Mouse (Mus musculus): ENCODE results near the gene Srrm1. TPM values are rescaled to one million over a fixed set of nuclear protein-coding genes. Genes with fewer than 3 reads are reported as not detected.

Srrm1 gene
- polyA plus RNA-seq, 1 experiment from 2014 or later = 108 TPM

DNA sequence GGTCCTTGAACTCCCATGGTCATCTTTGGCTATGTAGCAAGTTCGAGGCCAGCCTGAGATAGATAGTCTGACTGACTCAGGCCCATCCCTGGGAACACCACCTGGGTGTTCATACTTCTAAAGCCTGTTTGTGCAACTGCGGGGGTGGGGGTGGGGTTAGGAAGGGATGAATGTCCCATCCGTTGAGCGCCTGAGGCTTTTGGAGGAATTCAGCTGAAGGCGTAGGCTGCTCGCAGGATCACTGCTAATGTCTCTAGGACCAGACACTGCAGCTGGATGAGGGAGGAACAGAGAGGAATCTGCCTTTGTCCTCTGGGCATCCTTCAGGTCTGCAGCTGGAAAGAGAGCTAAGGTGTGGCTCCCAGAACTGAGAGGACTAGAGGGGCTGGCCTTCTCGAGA, 41.5 kb upstream of the Srrm1 start:
- H3K36me3 ChIP-seq (ENCODE audit: insufficient read depth, low read length) = no peaks in the 10 kb centered on the region
- DNase-seq (ENCODE audit: low spot score) (no peak), ATAC-seq (no peak)
- 72% methylated on average over 7 of the region's 7 CpGs for WGBS
- H3K4me3 ChIP-seq (ENCODE audit: low read depth, low read length) = no peak overlapping the region
- 0 out of 2 replicates have a peak, but pooled peaks cover 6% of the 10 kb centered on the region for H3K27me3 ChIP-seq (replicated peaks; ENCODE audit: insufficient read depth, low read length)
- no peak for TF ChIP-seq CTCF (IDR thresholded peaks at IDR 0.05)
- TF ChIP-seq EP300 (IDR thresholded peaks at IDR 0.05) = no peak
- H3K27ac ChIP-seq (ENCODE audit: low read length) = no peak overlapping the region
- H3K4me2 ChIP-seq (replicated peaks; ENCODE audit: low read depth, low read length) = no peak overlapping the region
- no peak overlapping the region for H3K9ac ChIP-seq (replicated peaks; ENCODE audit: low read depth)
- peaks cover 9% of the 10 kb centered on the region; the same call in 1 of the 2 replicates for H3K4me1 ChIP-seq (ENCODE audit: insufficient read depth, low read depth, low read length)
- no peaks in the 10 kb centered on the region for H3K9me3 ChIP-seq (ENCODE audit: low read length)

DNA sequence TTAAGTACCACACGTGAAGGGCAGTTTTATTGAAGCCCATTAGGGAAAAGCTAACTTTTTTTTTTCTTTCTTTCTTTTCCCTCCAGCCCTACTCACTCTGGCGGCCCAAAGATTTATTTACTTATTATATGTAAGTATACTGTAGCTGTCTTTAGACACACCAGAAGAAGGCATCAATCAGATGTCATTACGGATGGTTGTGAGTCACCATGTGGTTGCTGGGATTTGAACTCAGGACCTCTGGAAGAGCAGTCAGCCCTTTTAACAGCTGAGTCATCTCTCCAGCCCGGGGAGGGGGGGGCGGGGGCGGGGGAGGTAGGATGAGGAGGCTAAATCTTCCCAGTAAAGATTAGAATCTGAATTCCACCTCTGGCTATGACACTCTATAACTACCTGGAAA, 40.3 kb upstream of the Srrm1 start:
- ATAC-seq = no peak

DNA sequence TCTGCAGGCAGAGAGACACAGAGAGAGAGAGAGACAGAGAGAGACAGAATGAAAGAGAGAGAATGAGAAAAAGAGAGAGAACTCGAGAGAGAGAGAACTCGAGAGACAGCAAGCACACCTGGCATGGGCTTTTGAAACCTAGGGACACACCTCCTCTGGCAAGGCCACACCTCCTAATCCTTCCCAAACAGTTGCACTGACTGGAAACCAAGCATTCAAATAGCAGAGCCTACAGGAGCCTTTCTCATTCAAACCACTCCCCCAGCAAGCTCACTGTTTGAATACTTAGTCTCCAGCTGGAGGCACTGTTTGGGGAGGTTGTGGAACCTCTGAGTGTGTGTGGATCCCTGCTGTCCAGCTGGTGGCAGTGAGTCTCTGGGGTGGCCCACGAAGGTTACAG, 39.7 kb upstream of the Srrm1 start:
- Histone ChIP-seq H3K4me2 (replicated peaks; ENCODE audit: low read depth, low read length) (no peak overlapping the region), H3K4me1 (ENCODE audit: insufficient read depth, low read depth, low read length) (peaks cover 6% of the 10 kb centered on the region; the same call in 1 of the 2 replicates), H3K4me3 (ENCODE audit: low read depth, low read length) (no peak overlapping the region), H3K36me3 (ENCODE audit: insufficient read depth, low read length) (no peaks in the 10 kb centered on the region), H3K9me3 (ENCODE audit: low read length) (no peaks in the 10 kb centered on the region), H3K27ac (ENCODE audit: low read length) (no peak overlapping the region), H3K9ac (replicated peaks; ENCODE audit: low read depth) (no peak overlapping the region), H3K27me3 (replicated peaks; ENCODE audit: insufficient read depth, low read length) (0 out of 2 replicates have a peak, but pooled peaks cover 4% of the 10 kb centered on the region)
- TF ChIP-seq CTCF (IDR thresholded peaks at IDR 0.05) = no peak
- TF ChIP-seq EP300 (IDR thresholded peaks at IDR 0.05) = no peak
- ATAC-seq (no peak), DNase-seq (ENCODE audit: low spot score) (no peak)
- WGBS = 83% methylated on average over 3 of the region's 3 CpGs

More for the DNA sequence above, 40.3 kb upstream of the Srrm1 start:
- 65% methylated on average over 6 of the region's 6 CpGs for WGBS
- H3K36me3 ChIP-seq (ENCODE audit: insufficient read depth, low read length) = no peaks in the 10 kb centered on the region
- TF ChIP-seq CTCF (IDR thresholded peaks at IDR 0.05) (no peak), EP300 (IDR thresholded peaks at IDR 0.05) (no peak)
- peaks cover 9% of the 10 kb centered on the region; the same call in 1 of the 2 replicates for H3K4me1 ChIP-seq (ENCODE audit: insufficient read depth, low read depth, low read length)
- H3K4me3 ChIP-seq (ENCODE audit: low read depth, low read length) = no peak overlapping the region
- H3K27ac ChIP-seq (ENCODE audit: low read length) = no peak overlapping the region
- no peaks in the 10 kb centered on the region for H3K9me3 ChIP-seq (ENCODE audit: low read length)
- no peak for DNase-seq (ENCODE audit: low spot score)
- H3K27me3 ChIP-seq (replicated peaks; ENCODE audit: insufficient read depth, low read length) = 0 out of 2 replicates have a peak, but pooled peaks cover 6% of the 10 kb centered on the region
- no peak overlapping the region for H3K9ac ChIP-seq (replicated peaks; ENCODE audit: low read depth)
- H3K4me2 ChIP-seq (replicated peaks; ENCODE audit: low read depth, low read length) = no peak overlapping the region

DNA sequence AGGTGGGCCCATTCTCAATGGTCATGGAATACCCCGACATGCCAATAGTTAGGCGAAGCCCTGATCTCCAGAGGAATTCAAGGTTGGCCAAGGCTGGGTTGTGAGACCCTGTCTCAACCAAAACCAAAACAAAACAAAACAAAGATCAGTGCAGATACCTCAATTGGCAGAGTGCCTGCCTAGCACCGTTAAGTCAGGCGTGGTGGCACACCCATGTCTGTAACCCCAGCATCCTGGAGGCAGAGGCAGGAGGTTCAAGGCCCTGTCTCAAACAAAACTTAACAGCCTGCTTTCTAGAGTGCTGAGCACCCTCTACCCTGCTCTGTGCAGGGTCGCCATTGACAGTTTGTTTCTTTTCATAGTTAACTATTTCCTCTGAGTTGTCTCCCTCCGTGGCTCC, 37.9 kb upstream of the Srrm1 start:
- no peak overlapping the region for H3K9ac ChIP-seq (replicated peaks; ENCODE audit: low read depth)
- 43% methylated on average over 6 of the region's 6 CpGs for WGBS
- TF ChIP-seq EP300 (IDR thresholded peaks at IDR 0.05) (no peak), CTCF (IDR thresholded peaks at IDR 0.05) (no peak)

DNA sequence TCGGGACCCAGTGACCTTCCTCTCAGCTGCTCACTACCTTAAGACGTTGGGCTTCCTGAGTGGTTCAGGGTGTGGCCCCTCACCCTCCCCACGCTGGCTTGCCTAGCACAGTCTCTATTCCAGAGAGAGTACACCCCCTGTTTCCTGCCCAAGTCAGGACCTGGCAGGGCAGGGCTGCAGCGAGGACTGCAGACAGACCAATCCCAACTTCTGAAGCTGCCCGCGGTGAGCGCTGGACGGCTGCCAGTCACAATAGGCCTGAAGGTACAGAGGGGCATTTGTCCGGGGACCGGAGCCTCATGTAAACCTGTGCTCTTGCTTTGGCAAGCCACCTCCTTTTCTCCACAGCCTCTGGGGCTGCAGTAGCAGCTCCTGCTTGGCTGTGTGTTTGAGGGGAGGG, 32.5 kb upstream of the Srrm1 start:
- Histone ChIP-seq H3K27me3 (replicated peaks; ENCODE audit: insufficient read depth, low read length) (no peaks in the 10 kb centered on the region), H3K27ac (ENCODE audit: low read length) (no peak overlapping the region), H3K4me3 (ENCODE audit: low read depth, low read length) (no peak overlapping the region), H3K9ac (replicated peaks; ENCODE audit: low read depth) (no peak overlapping the region), H3K9me3 (ENCODE audit: low read length) (no peaks in the 10 kb centered on the region), H3K4me2 (replicated peaks; ENCODE audit: low read depth, low read length) (0 out of 2 replicates have a peak overlapping the region, but pooled peaks have one; percentile 23), H3K36me3 (ENCODE audit: insufficient read depth, low read length) (no peaks in the 10 kb centered on the region), H3K4me1 (ENCODE audit: insufficient read depth, low read depth, low read length) (no peaks in the 10 kb centered on the region)
- TF ChIP-seq CTCF (IDR thresholded peaks at IDR 0.05) = no peak
- TF ChIP-seq EP300 (IDR thresholded peaks at IDR 0.05) = no peak
- ATAC-seq (peak; percentile 48; the same call in 1 of the 2 replicates), DNase-seq (ENCODE audit: low spot score) (peak; percentile 28)
- 21% methylated on average over 10 of the region's 10 CpGs for whole genome bisulfite sequencing

More for the DNA sequence above, 37.9 kb upstream of the Srrm1 start:
- ATAC-seq = no peak
- H3K27ac ChIP-seq (ENCODE audit: low read length) = no peak overlapping the region
- H3K36me3 ChIP-seq (ENCODE audit: insufficient read depth, low read length) = no peaks in the 10 kb centered on the region
- no peak for DNase-seq (ENCODE audit: low spot score)
- H3K4me3 ChIP-seq (ENCODE audit: low read depth, low read length) = no peak overlapping the region
- H3K27me3 ChIP-seq (replicated peaks; ENCODE audit: insufficient read depth, low read length) = no peaks in the 10 kb centered on the region
- no peaks in the 10 kb centered on the region for H3K4me1 ChIP-seq (ENCODE audit: insufficient read depth, low read depth, low read length)
- H3K4me2 ChIP-seq (replicated peaks; ENCODE audit: low read depth, low read length) = no peak overlapping the region
- no peaks in the 10 kb centered on the region for H3K9me3 ChIP-seq (ENCODE audit: low read length)

DNA sequence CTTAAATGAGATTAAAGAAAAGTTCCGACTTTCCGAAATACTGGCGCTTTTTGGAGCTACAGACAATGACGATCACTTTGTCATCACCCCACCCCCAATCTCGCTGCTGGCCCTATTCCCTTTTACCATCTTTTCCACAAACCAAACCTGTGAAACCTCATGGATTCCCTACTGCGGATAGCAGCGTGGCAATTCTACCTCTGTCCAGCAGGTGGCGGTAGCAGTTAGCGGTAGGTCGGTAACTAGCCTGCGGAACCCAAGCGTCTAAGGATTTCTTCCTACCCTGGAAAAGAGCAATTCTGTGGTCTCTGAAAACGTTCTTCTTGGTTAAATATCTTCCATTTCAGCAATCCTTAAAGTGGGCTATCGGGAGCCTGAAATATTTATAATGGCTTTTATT, 29.2 kb upstream of the Srrm1 start:
- peak; percentile 99 for TF ChIP-seq CTCF (IDR thresholded peaks at IDR 0.05)
- TF ChIP-seq EP300 (IDR thresholded peaks at IDR 0.05) = no peak
- H3K36me3 ChIP-seq (ENCODE audit: insufficient read depth, low read length) = no peaks in the 10 kb centered on the region
- H3K9me3 ChIP-seq (ENCODE audit: low read length) = no peaks in the 10 kb centered on the region
- WGBS = 3% methylated on average over 14 of the region's 14 CpGs
- H3K27me3 ChIP-seq (replicated peaks; ENCODE audit: insufficient read depth, low read length) = no peaks in the 10 kb centered on the region
- DNase-seq (ENCODE audit: low spot score) (peak; percentile 81), ATAC-seq (peak; percentile 47; the same call in 1 of the 2 replicates)
- no peaks in the 10 kb centered on the region for H3K4me1 ChIP-seq (ENCODE audit: insufficient read depth, low read depth, low read length)
- H3K4me3 ChIP-seq (ENCODE audit: low read depth, low read length) = no peak overlapping the region
- no peak overlapping the region for H3K9ac ChIP-seq (replicated peaks; ENCODE audit: low read depth)
- H3K4me2 ChIP-seq (replicated peaks; ENCODE audit: low read depth, low read length) = no peak overlapping the region
- H3K27ac ChIP-seq (ENCODE audit: low read length) = no peak overlapping the region

DNA sequence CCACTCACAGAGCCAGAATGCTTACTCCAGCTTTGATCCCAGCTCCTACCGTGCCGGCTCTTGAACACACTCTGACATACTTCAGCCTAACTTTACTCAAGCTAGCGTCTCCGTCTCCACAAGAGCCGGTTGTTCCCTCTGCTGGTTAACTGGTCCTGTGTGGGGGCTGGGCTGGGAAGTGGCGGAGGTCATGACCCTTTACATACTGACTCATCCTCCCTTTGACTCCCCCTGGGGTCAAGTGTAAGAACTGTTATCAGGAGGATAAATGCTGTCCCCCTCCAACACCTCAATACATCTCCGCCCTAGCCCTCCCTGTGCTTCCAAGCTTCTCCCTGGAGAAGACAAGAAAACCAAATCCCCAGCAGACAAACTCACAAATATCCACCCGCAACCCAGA, 28.2 kb upstream of the Srrm1 start:
- DNase-seq (ENCODE audit: low spot score) (no peak), ATAC-seq (no peak)
- no peak for TF ChIP-seq CTCF (IDR thresholded peaks at IDR 0.05)
- no peak for TF ChIP-seq EP300 (IDR thresholded peaks at IDR 0.05)
- H3K4me2 ChIP-seq (replicated peaks; ENCODE audit: low read depth, low read length) = no peak overlapping the region
- H3K4me3 ChIP-seq (ENCODE audit: low read depth, low read length) = no peak overlapping the region
- no peaks in the 10 kb centered on the region for H3K27me3 ChIP-seq (replicated peaks; ENCODE audit: insufficient read depth, low read length)
- no peak overlapping the region for H3K9ac ChIP-seq (replicated peaks; ENCODE audit: low read depth)
- no peaks in the 10 kb centered on the region for H3K36me3 ChIP-seq (ENCODE audit: insufficient read depth, low read length)
- H3K4me1 ChIP-seq (ENCODE audit: insufficient read depth, low read depth, low read length) = no peaks in the 10 kb centered on the region
- H3K9me3 ChIP-seq (ENCODE audit: low read length) = no peaks in the 10 kb centered on the region
- 50% methylated on average over 8 of the region's 8 CpGs for WGBS
- no peak overlapping the region for H3K27ac ChIP-seq (ENCODE audit: low read length)

Measured in lung, postnatal 0 days (tissue).